26 mouse cellular contexts compared by ENCODE assay signal in genomic region chr14:76460181-76460580, GRCm38 (mm10). TPM values are rescaled to one million over a fixed set of nuclear protein-coding genes. Genes with fewer than 3 reads are reported as not detected.
A peak's percentile ranks its signal among the peaks of the same experiment; 100 is the strongest.
DNase-seq lines count a peak whose midpoint lies in the region; ATAC-seq and TF ChIP-seq lines count a peak whose summit lies in the region.
"Had no signal": no experiment of that assay in that cellular context is flagged by ENCODE, and none has a peak within 500 bp of the region (broad histone marks: within the 10 kb centered on the region; RNA-seq: fewer than 3 reads in every experiment).

No protein-coding gene starts in this region.

- no peak for TF ChIP-seq EP300 in stomach, postnatal 0 days (optimal IDR thresholded peaks at IDR 0.05)

- no peaks in the 10 kb centered on the region for H3K9me3 ChIP-seq in heart, embryonic 13.5 days
- H3K9me3 ChIP-seq in limb, embryonic 14.5 days (ENCODE audit: control insufficient read depth, low read length): no peaks in the 10 kb centered on the region
- no peaks in the 10 kb centered on the region for H3K9me3 ChIP-seq in limb, embryonic 10.5 days (replicated peaks)
- H3K9me3 ChIP-seq in midbrain, embryonic 13.5 days: no peaks in the 10 kb centered on the region
- H3K9me3 ChIP-seq in midbrain, embryonic 16.5 days (replicated peaks; ENCODE audit: control insufficient read depth, low read length, poor library complexity, severe bottlenecking): no peaks in the 10 kb centered on the region
- no peaks in the 10 kb centered on the region for H3K9me3 ChIP-seq in stomach, postnatal 0 days (ENCODE audit: control insufficient read depth, low read length)
- H3K9me3 ChIP-seq: embryonic facial prominence, embryonic 13.5 days; forebrain, embryonic 12.5 days; limb, embryonic 12.5 days; liver, embryonic 12.5 days; midbrain, embryonic 15.5 days had no signal

- no peaks in the 10 kb centered on the region for H3K27me3 ChIP-seq in heart, embryonic 13.5 days (replicated peaks)
- H3K27me3 ChIP-seq in limb, embryonic 14.5 days (ENCODE audit: control insufficient read depth, insufficient read depth, low read length): no peaks in the 10 kb centered on the region
- H3K27me3 ChIP-seq in limb, embryonic 10.5 days (ENCODE audit: low read depth, poor library complexity, severe bottlenecking): no peaks in the 10 kb centered on the region
- H3K27me3 ChIP-seq in midbrain, embryonic 13.5 days: no peaks in the 10 kb centered on the region
- H3K27me3 ChIP-seq in midbrain, embryonic 16.5 days (ENCODE audit: control insufficient read depth, insufficient read depth, low read depth, low read length): no peaks in the 10 kb centered on the region
- H3K27me3 ChIP-seq in stomach, postnatal 0 days (ENCODE audit: control insufficient read depth, insufficient read depth, low read length): no peaks in the 10 kb centered on the region
- H3K27me3 ChIP-seq: CH12.LX; embryonic facial prominence, embryonic 13.5 days; forebrain, embryonic 12.5 days; limb, embryonic 12.5 days; midbrain, embryonic 15.5 days had no signal

- H3K4me3 ChIP-seq in heart, embryonic 13.5 days: no peak overlapping the region
- H3K4me3 ChIP-seq in limb, embryonic 14.5 days (replicated peaks; ENCODE audit: low read length): no peak overlapping the region
- no peak overlapping the region for H3K4me3 ChIP-seq in limb, embryonic 10.5 days
- no peak overlapping the region for H3K4me3 ChIP-seq in midbrain, embryonic 13.5 days (replicated peaks)
- H3K4me3 ChIP-seq in midbrain, embryonic 16.5 days (ENCODE audit: low read depth, low read length): no peak overlapping the region
- H3K4me3 ChIP-seq in stomach, postnatal 0 days (ENCODE audit: low read depth, low read length): no peak overlapping the region
- H3K4me3 ChIP-seq: embryonic facial prominence, embryonic 13.5 days; erythroblast, embryonic 14.5 days; forebrain, embryonic 12.5 days; limb, embryonic 12.5 days; liver, embryonic 12.5 days; midbrain, embryonic 15.5 days had no signal

- intact Hi-C loops in heart, postnatal 14 days (cut with DNase I): no loop called here

- H3K27ac ChIP-seq in heart, embryonic 13.5 days (replicated peaks): peak overlapping the region; percentile 39; the same call in 1 of the 2 replicates
- H3K27ac ChIP-seq in limb, embryonic 14.5 days (replicated peaks; ENCODE audit: low read depth, low read length): no peak overlapping the region
- no peak overlapping the region for H3K27ac ChIP-seq in limb, embryonic 10.5 days
- 0 out of 2 replicates have a peak overlapping the region, but pooled peaks have one; percentile 14 for H3K27ac ChIP-seq in midbrain, embryonic 13.5 days
- H3K27ac ChIP-seq in midbrain, embryonic 16.5 days (ENCODE audit: low read length): no peak overlapping the region
- no peak overlapping the region for H3K27ac ChIP-seq in stomach, postnatal 0 days (replicated peaks)
- H3K27ac ChIP-seq: embryonic facial prominence, embryonic 13.5 days; forebrain, embryonic 12.5 days; hindbrain, postnatal 0 days; limb, embryonic 12.5 days; liver, embryonic 12.5 days; midbrain, embryonic 15.5 days had no signal

- no peak for DNase-seq in heart, postnatal 14 days
- no peak for DNase-seq in limb, embryonic 14.5 days (ENCODE audit: low spot score)
- DNase-seq in limb, embryonic 10.5 days (ENCODE audit: low spot score): no peak
- DNase-seq in stomach, postnatal 0 days (ENCODE audit: low spot score): no peak
- DNase-seq: adrenal gland, postnatal 25 days; B cell, adult 2 months; cerebellum, adult 8-10 months; cerebellum, postnatal 36 days; embryo, embryonic 11 days; kidney, adult 9 months; kidney, postnatal 36 days; layer of hippocampus, postnatal 36 days; lung, postnatal 14 days; thymus, postnatal 25 days had no signal

- peaks cover 36% of the 10 kb centered on the region for H3K4me1 ChIP-seq in heart, embryonic 13.5 days
- H3K4me1 ChIP-seq in limb, embryonic 14.5 days (ENCODE audit: control insufficient read depth, insufficient read depth, low read length): peaks cover 11% of the 10 kb centered on the region
- H3K4me1 ChIP-seq in limb, embryonic 10.5 days: no peaks in the 10 kb centered on the region
- H3K4me1 ChIP-seq in midbrain, embryonic 13.5 days (replicated peaks): peaks cover 12% of the 10 kb centered on the region
- peaks cover 6% of the 10 kb centered on the region for H3K4me1 ChIP-seq in midbrain, embryonic 16.5 days (ENCODE audit: control insufficient read depth, insufficient read depth, low read length)
- 0 out of 2 replicates have a peak, but pooled peaks cover 2% of the 10 kb centered on the region for H3K4me1 ChIP-seq in stomach, postnatal 0 days (replicated peaks; ENCODE audit: control insufficient read depth, insufficient read depth)
- H3K4me1 ChIP-seq: limb, embryonic 12.5 days; liver, embryonic 12.5 days had no signal

- no peak overlapping the region for H3K9ac ChIP-seq in heart, embryonic 13.5 days
- no peak overlapping the region for H3K9ac ChIP-seq in limb, embryonic 14.5 days (ENCODE audit: low read depth, low read length, severe bottlenecking)
- H3K9ac ChIP-seq in midbrain, embryonic 13.5 days (replicated peaks): no peak overlapping the region
- H3K9ac ChIP-seq in midbrain, embryonic 16.5 days (ENCODE audit: low read depth, low read length): no peak overlapping the region
- H3K9ac ChIP-seq in stomach, postnatal 0 days (ENCODE audit: low read length): no peak overlapping the region
- H3K9ac ChIP-seq: forebrain, embryonic 12.5 days; limb, embryonic 12.5 days; liver, embryonic 12.5 days; midbrain, embryonic 15.5 days had no signal

- 47% methylated on average over 7 of the region's 7 CpGs for WGBS in heart, embryonic 13.5 days
- 84% methylated on average over 7 of the region's 7 CpGs for WGBS in limb, embryonic 14.5 days
- 86% methylated on average over 7 of the region's 7 CpGs for WGBS in limb, embryonic 10.5 days
- 82% methylated on average over 7 of the region's 7 CpGs for WGBS in midbrain, embryonic 13.5 days
- 86% methylated on average over 7 of the region's 7 CpGs for WGBS in midbrain, embryonic 16.5 days
- WGBS in stomach, postnatal 0 days: 74% methylated on average over 7 of the region's 7 CpGs

- no peaks in the 10 kb centered on the region for H3K36me3 ChIP-seq in heart, embryonic 13.5 days
- H3K36me3 ChIP-seq in limb, embryonic 14.5 days (ENCODE audit: control insufficient read depth, insufficient read depth, low read length): peaks cover 13% of the 10 kb centered on the region; the same call in 1 of the 2 replicates
- H3K36me3 ChIP-seq in limb, embryonic 10.5 days: peaks cover 13% of the 10 kb centered on the region
- H3K36me3 ChIP-seq in midbrain, embryonic 13.5 days: peaks cover 12% of the 10 kb centered on the region
- H3K36me3 ChIP-seq in midbrain, embryonic 16.5 days (ENCODE audit: control insufficient read depth, insufficient read depth, low read length): no peaks in the 10 kb centered on the region
- H3K36me3 ChIP-seq in stomach, postnatal 0 days (ENCODE audit: control insufficient read depth, insufficient read depth, low read length): no peaks in the 10 kb centered on the region
- H3K36me3 ChIP-seq: liver, embryonic 12.5 days; midbrain, embryonic 15.5 days had no signal

- no peak for TF ChIP-seq CTCF in stomach, postnatal 0 days (IDR thresholded peaks at IDR 0.05; ENCODE audit: low read depth)

- no peak for TF ChIP-seq POLR2A in limb, embryonic 14.5 days (IDR thresholded peaks at IDR 0.05; ENCODE audit: borderline replicate concordance, extremely low read depth, insufficient read depth, insufficient read length)

- H3K4me2 ChIP-seq in heart, embryonic 13.5 days: peak overlapping the region; percentile 32
- no peak overlapping the region for H3K4me2 ChIP-seq in limb, embryonic 14.5 days (replicated peaks; ENCODE audit: low read depth, low read length, severe bottlenecking)
- no peak overlapping the region for H3K4me2 ChIP-seq in midbrain, embryonic 13.5 days (replicated peaks)
- no peak overlapping the region for H3K4me2 ChIP-seq in midbrain, embryonic 16.5 days (ENCODE audit: low read length)
- no peak overlapping the region for H3K4me2 ChIP-seq in stomach, postnatal 0 days (replicated peaks; ENCODE audit: low read depth)
- H3K4me2 ChIP-seq: embryonic facial prominence, embryonic 13.5 days; forebrain, embryonic 12.5 days; limb, embryonic 12.5 days; liver, embryonic 12.5 days; midbrain, embryonic 15.5 days had no signal

- no peak for ATAC-seq in heart, embryonic 13.5 days (ENCODE audit: extremely low read depth, insufficient number of reproducible peaks, low FRiP score, low TSS enrichment)
- ATAC-seq in limb, embryonic 14.5 days (ENCODE audit: low FRiP score, low read depth): 0 out of 2 replicates have a peak, but pooled peaks have one; percentile 20
- no peak for ATAC-seq in midbrain, embryonic 13.5 days
- no peak for ATAC-seq in midbrain, embryonic 16.5 days
- no peak for ATAC-seq in stomach, postnatal 0 days (ENCODE audit: low FRiP score, low TSS enrichment)
- ATAC-seq: hindbrain, postnatal 0 days; intestine, embryonic 16.5 days; liver, embryonic 12.5 days; midbrain, embryonic 15.5 days had no signal

RNA-seq across cellular contexts. Expression of gene Tsc22d1, which starts 45.4 kb away (rescaled TPM):
- 332 and 334 TPM in 2 replicates for polyA plus RNA-seq in heart, embryonic 13.5 days (2015; fragmentation: Nextera tagmentation; extraction: Ambion mirVana)
- total RNA-seq in heart, postnatal 14 days (2021): 100 to 1,000 TPM; 464 to 515 TPM
- polyA plus RNA-seq in limb, embryonic 14.5 days (2012; rRNA removed): 484 and 506 TPM in 2 replicates
- polyA plus RNA-seq in limb, embryonic 14.5 days (2014; fragmentation: Nextera tagmentation; extraction: Ambion mirVana): 686 and 769 TPM in 2 replicates
- 316 and 343 TPM in 2 replicates for polyA plus RNA-seq in limb, embryonic 10.5 days (2016; fragmentation: Nextera tagmentation; extraction: Ambion mirVana)
- polyA plus RNA-seq in midbrain, embryonic 13.5 days (2015; fragmentation: Nextera tagmentation; extraction: Ambion mirVana): 644 and 657 TPM in 2 replicates
- 738 and 762 TPM in 2 replicates for polyA plus RNA-seq in midbrain, embryonic 16.5 days (2015; fragmentation: Nextera tagmentation; extraction: Ambion mirVana)
- 310 and 313 TPM in 2 replicates for polyA plus RNA-seq in stomach, postnatal 0 days (2015; fragmentation: Nextera tagmentation; extraction: Ambion mirVana)

Comparison
In these comparisons a context has a peak if more than half of its experiments do, and no peak if none do; other contexts are left out.
1. H3K27ac ChIP-seq: peak in heart, embryonic 13.5 days (single experiment) and midbrain, embryonic 13.5 days (single experiment); none in limb, embryonic 14.5 days (single experiment), limb, embryonic 10.5 days (single experiment), midbrain, embryonic 16.5 days (single experiment) and stomach, postnatal 0 days (single experiment).